Mouse (Mus musculus): ENCODE results near the gene Zfp697.
"Not testable (repeated sequence)": the region's sequence is repeated elsewhere in the genome, so short reads cannot be mapped to it uniquely, and the experiment has no call there.

Zfp697 gene

GRCm38 (mm10) chr3:98630152-98630551 is 247.9 kb downstream of the Zfp697 start, which contains the start of gene Hsd3b5:
Hsd3b5 (minus strand) TSS chr3:98630252.
- no peak for DNase-seq (ENCODE audit: low spot score in 2 of 2)

- no peak for DNase-seq (ENCODE audit: low spot score in 2 of 2)
Observed at GRCm38 (mm10) chr3:98635145-98635544, 252.9 kb downstream of the Zfp697 start.

GRCm38 (mm10) chr3:98680786-98681185 is 298.5 kb downstream of the Zfp697 start:
- no peak for DNase-seq (ENCODE audit: low spot score in 2 of 2)

GRCm38 (mm10) chr3:98682401-98682800 is 300.1 kb downstream of the Zfp697 start:
- no peak for DNase-seq (ENCODE audit: low spot score in 2 of 2)

GRCm38 (mm10) chr3:98720740-98721139 is 338.5 kb downstream of the Zfp697 start:
- DNase-seq (ENCODE audit: low spot score in 2 of 2), result no peak

GRCm38 (mm10) chr3:98724376-98724775 is 342.1 kb downstream of the Zfp697 start, which contains the start of gene Hsd3b2:
Hsd3b2 (minus strand) TSS chr3:98724543.
- DNase-seq (ENCODE audit: low spot score in 2 of 2), result no peak

- DNase-seq (ENCODE audit: low spot score in 2 of 2), result no peak
Observed at GRCm38 (mm10) chr3:98726281-98726680, 344.0 kb downstream of the Zfp697 start.

- DNase-seq (ENCODE audit: low spot score in 2 of 2), result no peak
Observed at GRCm38 (mm10) chr3:98733724-98734123, 351.5 kb downstream of the Zfp697 start.

GRCm38 (mm10) chr3:98734340-98734739 is 352.1 kb downstream of the Zfp697 start:
- no peak for DNase-seq (ENCODE audit: low spot score in 2 of 2)

- DNase-seq (ENCODE audit: low spot score in 2 of 2), result not testable (repeated sequence)
Observed at GRCm38 (mm10) chr3:98741043-98741442, 358.8 kb downstream of the Zfp697 start.

GRCm38 (mm10) chr3:98752171-98752570 is 369.9 kb downstream of the Zfp697 start:
- no peak for DNase-seq (ENCODE audit: low spot score in 2 of 2)

- DNase-seq (ENCODE audit: low spot score in 2 of 2), result no peak
Observed at GRCm38 (mm10) chr3:98756836-98757235, 374.6 kb downstream of the Zfp697 start.

GRCm38 (mm10) chr3:98764155-98764554 is 381.9 kb downstream of the Zfp697 start:
- DNase-seq (ENCODE audit: low spot score in 2 of 2), result no peak

GRCm38 (mm10) chr3:98780921-98781320 is 398.7 kb downstream of the Zfp697 start:
- DNase-seq (ENCODE audit: low spot score in 2 of 2), result no peak

GRCm38 (mm10) chr3:98782181-98782868 is 400.1 kb downstream of the Zfp697 start:
- no peak for DNase-seq (ENCODE audit: low spot score in 2 of 2)

- DNase-seq (ENCODE audit: low spot score in 2 of 2), result no peak
Observed at GRCm38 (mm10) chr3:98786551-98786950, 404.3 kb downstream of the Zfp697 start.

All from spleen, postnatal 14 days (tissue).